Mouse (Mus musculus) C2C12 (cell line): ENCODE results near the gene Arl2. TPM values are rescaled to one million over a fixed set of nuclear protein-coding genes. Genes with fewer than 3 reads are reported as not detected.

Experiments
- H3K27me3 ChIP-seq: one replicate; pipeline ENCODE4 v1.6.1; 2011; ENCODE audit not compliant: control insufficient read depth, insufficient read depth, insufficient read length
- H3K36me3 ChIP-seq: one replicate; pipeline ENCODE4 v1.6.1; 2011; ENCODE audit not compliant: control insufficient read depth, insufficient read depth
- H3K4me3 ChIP-seq: one replicate; pipeline ENCODE4 v1.5.1; 2011; ENCODE audit warnings: mild to moderate bottlenecking, control low read depth; ENCODE audit not compliant: poor library complexity, insufficient read depth, severe bottlenecking
- H3K79me2 ChIP-seq: one replicate; pipeline ENCODE4 v1.6.1; 2011; ENCODE audit not compliant: control insufficient read depth, insufficient read depth
- H3K79me3 ChIP-seq: one replicate; pipeline ENCODE4 v1.6.1; 2011; ENCODE audit warnings: low read depth, control low read depth
- H3ac ChIP-seq: one replicate; pipeline ENCODE3; 2011; ENCODE audit warnings: low read depth; ENCODE audit not compliant: control insufficient read depth, insufficient read length
- CEBPB ChIP-seq: IDR thresholded peaks from one replicate; pipeline ENCODE4 v1.6.1; 2011; ENCODE audit warnings: low read depth, mild to moderate bottlenecking, control low read depth, moderate library complexity
- CTCF ChIP-seq: IDR thresholded peaks from one replicate; pipeline ENCODE4 v1.5.1; 2011; ENCODE audit not compliant: control insufficient read depth, insufficient read depth, insufficient read length
- FOSL1 ChIP-seq: IDR thresholded peaks from one replicate; pipeline ENCODE4 v1.8.0; 2011; ENCODE audit warnings: mild to moderate bottlenecking, low read length; ENCODE audit not compliant: poor library complexity, insufficient read depth, severe bottlenecking
- MAX ChIP-seq: IDR thresholded peaks from one replicate; pipeline ENCODE4 v1.6.1; 2011; ENCODE audit warnings: mild to moderate bottlenecking, control low read depth
- MYOD1 ChIP-seq: IDR thresholded peaks from one replicate; pipeline ENCODE4 v1.6.1; 2011; ENCODE audit warnings: low read depth; ENCODE audit not compliant: control insufficient read depth, insufficient read length
- MYOG ChIP-seq: IDR thresholded peaks from one replicate; pipeline ENCODE4 v1.6.1; 2011; ENCODE audit not compliant: control insufficient read depth, insufficient read length; ENCODE audit errors: extremely low read depth
- USF1 ChIP-seq: IDR thresholded peaks from one replicate; pipeline ENCODE4 v1.6.1; 2011; ENCODE audit warnings: low read depth, mild to moderate bottlenecking, control low read depth, moderate library complexity
- polyA plus RNA-seq: library from polyadenylated mRNA; unstranded; fragments of >200 nt; fragmentation: generic; extraction: Trizol; gene quantifications from one replicate; pipeline ENCODE4 v1.2.1, GENCODE M21; 2012; ENCODE audit warnings: missing spikeins

Gene Arl2
- polyA plus RNA-seq, 1 experiment, result 78.3 TPM

DNA sequence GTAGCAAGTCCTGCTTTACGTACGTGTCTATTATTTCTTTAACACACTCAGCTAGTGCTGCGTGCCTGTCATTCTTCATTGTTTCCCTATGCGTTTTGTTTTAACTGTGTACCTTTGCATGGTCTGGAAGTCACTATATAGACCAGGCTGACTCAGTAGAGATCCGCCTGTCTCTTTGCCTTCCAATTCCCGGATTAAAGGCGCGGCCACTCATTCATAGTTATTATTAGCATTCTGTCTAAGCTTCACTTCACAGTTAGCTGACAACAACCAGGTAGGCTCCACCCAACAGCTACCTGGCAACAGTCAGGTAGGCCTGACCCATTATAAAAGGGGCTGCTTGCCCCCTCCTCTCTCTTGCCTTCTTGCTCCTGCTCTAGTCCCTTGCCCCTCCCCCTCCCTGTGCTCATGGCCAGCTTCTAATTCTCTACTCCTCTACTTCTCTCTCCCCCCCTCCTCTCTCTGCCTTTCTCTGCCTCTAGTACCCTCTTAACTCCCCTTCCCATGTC, 22.6 kb downstream of the Arl2 start:
- H3ac ChIP-seq, result peak overlapping the region; percentile 38
- TF ChIP-seq FOSL1, result no peak
- no peak for TF ChIP-seq MAX
- no peak for TF ChIP-seq USF1
- TF ChIP-seq MYOD1, result no peak
- no peak for TF ChIP-seq CEBPB
- TF ChIP-seq CTCF, result no peak
- TF ChIP-seq MYOG, result no peak
- H3K36me3 ChIP-seq, result peaks cover 27% of the 10 kb centered on the region
- H3K27me3 ChIP-seq, result no peaks in the 10 kb centered on the region
- H3K79me3 ChIP-seq, result peaks cover 16% of the 10 kb centered on the region
- peaks cover 27% of the 10 kb centered on the region for H3K79me2 ChIP-seq
- peak overlapping the region; percentile 74 for H3K4me3 ChIP-seq

DNA sequence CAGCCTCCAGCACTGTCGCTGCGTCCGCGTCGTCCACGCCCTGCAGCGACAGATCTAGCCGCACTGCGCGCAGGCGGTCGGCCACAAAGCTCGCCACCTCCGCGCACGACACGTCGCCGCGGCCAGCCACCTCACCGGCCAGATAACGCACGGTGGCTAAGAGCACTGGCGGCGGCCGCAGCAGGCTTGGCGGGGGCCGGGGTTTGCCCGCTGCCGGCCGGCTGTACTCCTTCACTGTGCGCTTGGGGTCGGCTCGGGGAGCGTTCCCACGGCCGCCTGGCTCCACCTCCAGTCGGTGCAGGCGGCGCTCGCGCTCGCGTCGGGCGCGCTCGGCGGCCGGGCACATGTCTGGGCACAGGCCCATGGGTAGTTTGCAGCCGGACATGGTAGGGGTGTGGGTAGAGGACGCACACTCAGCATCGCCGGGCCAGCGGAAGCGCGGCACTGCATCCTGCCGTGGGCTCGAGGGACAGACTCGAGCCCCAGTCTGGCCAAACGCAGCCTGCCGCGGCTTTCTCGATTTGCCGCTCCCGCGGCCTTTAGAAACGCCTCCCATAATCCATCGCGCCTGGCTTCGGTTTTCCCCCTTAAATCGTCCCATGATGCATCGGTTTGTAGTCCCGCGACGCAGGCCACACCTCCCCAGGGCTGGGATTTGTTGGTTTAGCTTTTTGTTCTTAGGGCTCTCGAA, 23.2 kb downstream of the Arl2 start, which contains the start of gene Sac3d1:
Gene Sac3d1, minus strand, starts transcription at position 665 of the 691 bp plus-strand sequence.
- Histone ChIP-seq H3K36me3 (peaks cover 22% of the 10 kb centered on the region), H3K4me3 (peak within 1 kb of the TSS; percentile 74), H3ac (peak within 1 kb of the TSS; percentile 95), H3K79me2 (peaks cover 27% of the 10 kb centered on the region), H3K27me3 (no peaks in the 10 kb centered on the region), H3K79me3 (peaks cover 16% of the 10 kb centered on the region)
- TF ChIP-seq USF1, result no peak
- peak; percentile 67 for TF ChIP-seq MAX

- Histone ChIP-seq H3K36me3 (peaks cover 22% of the 10 kb centered on the region), H3K79me2 (peaks cover 27% of the 10 kb centered on the region), H3K27me3 (no peaks in the 10 kb centered on the region), H3K79me3 (peaks cover 16% of the 10 kb centered on the region), H3K4me3 (peak overlapping the region; percentile 74), H3ac (peak overlapping the region; percentile 95)
- TF ChIP-seq FOSL1 (no peak), CTCF (no peak), MAX (no peak), CEBPB (no peak), MYOG (no peak), USF1 (no peak), MYOD1 (no peak)
These were observed 23.9 kb downstream of the Arl2 start for GRCm38 (mm10) chr19:6117346-6117985.

- Histone ChIP-seq H3ac (no peak overlapping the region), H3K79me3 (peaks cover 16% of the 10 kb centered on the region), H3K27me3 (no peaks in the 10 kb centered on the region), H3K79me2 (peaks cover 27% of the 10 kb centered on the region), H3K4me3 (peak overlapping the region; percentile 74), H3K36me3 (peaks cover 22% of the 10 kb centered on the region)
- TF ChIP-seq CEBPB (no peak), FOSL1 (no peak), MAX (no peak), USF1 (no peak), MYOG (no peak), MYOD1 (no peak), CTCF (no peak)
These were observed 25.1 kb downstream of the Arl2 start for GRCm38 (mm10) chr19:6116113-6116850.

- Histone ChIP-seq H3K4me3 (no peak overlapping the region), H3ac (no peak overlapping the region), H3K27me3 (no peaks in the 10 kb centered on the region), H3K36me3 (peaks cover 22% of the 10 kb centered on the region), H3K79me2 (peaks cover 27% of the 10 kb centered on the region), H3K79me3 (peaks cover 16% of the 10 kb centered on the region)
- no peak for TF ChIP-seq USF1
These were observed 28.2 kb downstream of the Arl2 start for GRCm38 (mm10) chr19:6113116-6113515.

- TF ChIP-seq MYOD1 (no peak), CEBPB (no peak)
- Histone ChIP-seq H3K79me2 (no peaks in the 10 kb centered on the region), H3K36me3 (no peaks in the 10 kb centered on the region), H3K4me3 (no peak within 1 kb of the TSS), H3K79me3 (no peaks in the 10 kb centered on the region), H3ac (no peak within 1 kb of the TSS), H3K27me3 (no peaks in the 10 kb centered on the region)
These were observed 35.8 kb downstream of the Arl2 start, which contains the start of gene Naaladl1 for GRCm38 (mm10) chr19:6105586-6105985. Gene Naaladl1 (plus strand): TSS chr19:6105782.
